ENCODE assay signal across 27 mouse cellular contexts in genomic region chr5:33605314-33605713, GRCm38 (mm10). TPM values are rescaled to one million over a fixed set of nuclear protein-coding genes. Genes with fewer than 3 reads are reported as not detected.
DNase-seq lines count a peak whose midpoint lies in the region; ATAC-seq and TF ChIP-seq lines count a peak whose summit lies in the region.
"Had no signal": no experiment of that assay in that cellular context is flagged by ENCODE, and none has a peak within 500 bp of the region (broad histone marks: within the 10 kb centered on the region; RNA-seq: fewer than 3 reads in every experiment).

No protein-coding gene starts in this region.

- no peak for TF ChIP-seq POLR2A in cerebellum, adult 2 months (IDR thresholded peaks at IDR 0.05; ENCODE audit: borderline replicate concordance, insufficient read depth, low read length)

- no peak for TF ChIP-seq CTCF in cerebellum, adult 2 months (IDR thresholded peaks at IDR 0.05; ENCODE audit: borderline replicate concordance, insufficient read depth, low read depth, low read length)

- no peak overlapping the region for H3K9ac ChIP-seq in kidney, embryonic 15.5 days
- H3K9ac ChIP-seq in midbrain, embryonic 13.5 days (replicated peaks) = no peak overlapping the region
- H3K9ac ChIP-seq: embryonic facial prominence, embryonic 15.5 days; forebrain, embryonic 12.5 days; forebrain, postnatal 0 days; hindbrain, embryonic 15.5 days; lung, embryonic 15.5 days; midbrain, embryonic 12.5 days; neural tube, embryonic 13.5 days; stomach, embryonic 15.5 days had no signal

- H3K4me2 ChIP-seq in kidney, embryonic 15.5 days = no peak overlapping the region
- no peak overlapping the region for H3K4me2 ChIP-seq in midbrain, embryonic 13.5 days (replicated peaks)
- H3K4me2 ChIP-seq: embryonic facial prominence, embryonic 15.5 days; forebrain, embryonic 12.5 days; heart, embryonic 11.5 days; hindbrain, embryonic 15.5 days; lung, embryonic 15.5 days; midbrain, embryonic 12.5 days; neural tube, embryonic 13.5 days; stomach, embryonic 15.5 days had no signal

- no peaks in the 10 kb centered on the region for H3K9me3 ChIP-seq in kidney, embryonic 15.5 days (replicated peaks)
- no peaks in the 10 kb centered on the region for H3K9me3 ChIP-seq in midbrain, embryonic 13.5 days
- H3K9me3 ChIP-seq: embryonic facial prominence, embryonic 10.5 days; embryonic facial prominence, embryonic 15.5 days; forebrain, embryonic 12.5 days; hindbrain, embryonic 10.5 days; hindbrain, embryonic 15.5 days; lung, embryonic 15.5 days; midbrain, embryonic 12.5 days; neural tube, embryonic 13.5 days; stomach, embryonic 15.5 days had no signal

- peaks cover 22% of the 10 kb centered on the region for H3K4me1 ChIP-seq in cerebellum, adult 2 months (ENCODE audit: control insufficient read depth, insufficient read depth, low read length)
- no peaks in the 10 kb centered on the region for H3K4me1 ChIP-seq in kidney, embryonic 15.5 days
- no peaks in the 10 kb centered on the region for H3K4me1 ChIP-seq in midbrain, embryonic 13.5 days (replicated peaks)
- H3K4me1 ChIP-seq: embryonic facial prominence, embryonic 10.5 days; embryonic facial prominence, embryonic 15.5 days; forebrain, embryonic 12.5 days; hindbrain, embryonic 15.5 days; lung, embryonic 15.5 days; midbrain, embryonic 12.5 days; neural tube, embryonic 13.5 days; stomach, embryonic 15.5 days had no signal

- H3K36me3 ChIP-seq in kidney, embryonic 15.5 days = peaks cover 75% of the 10 kb centered on the region
- H3K36me3 ChIP-seq in midbrain, embryonic 13.5 days = peaks cover 60% of the 10 kb centered on the region

- no peak overlapping the region for H3K4me3 ChIP-seq in cerebellum, adult 2 months (replicated peaks; ENCODE audit: insufficient read depth, low read depth, low read length)
- no peak overlapping the region for H3K4me3 ChIP-seq in kidney, embryonic 15.5 days (replicated peaks)
- no peak overlapping the region for H3K4me3 ChIP-seq in midbrain, embryonic 13.5 days (replicated peaks)
- H3K4me3 ChIP-seq: embryonic facial prominence, embryonic 10.5 days; embryonic facial prominence, embryonic 15.5 days; forebrain, embryonic 12.5 days; hindbrain, embryonic 10.5 days; hindbrain, embryonic 15.5 days; lung, embryonic 15.5 days; midbrain, embryonic 12.5 days; neural tube, embryonic 13.5 days; stomach, embryonic 15.5 days had no signal

- intact Hi-C loops in gastrocnemius, postnatal 14 days (cut with DNase I; ENCODE audit: low total_unique reads) = no loop called here

- no peaks in the 10 kb centered on the region for H3K27me3 ChIP-seq in cerebellum, adult 2 months (ENCODE audit: control insufficient read depth, insufficient read depth, low read length)
- no peaks in the 10 kb centered on the region for H3K27me3 ChIP-seq in kidney, embryonic 15.5 days
- H3K27me3 ChIP-seq in midbrain, embryonic 13.5 days = no peaks in the 10 kb centered on the region
- H3K27me3 ChIP-seq: embryonic facial prominence, embryonic 15.5 days; forebrain, embryonic 12.5 days; hindbrain, embryonic 15.5 days; lung, embryonic 15.5 days; midbrain, embryonic 12.5 days; neural tube, embryonic 13.5 days; stomach, embryonic 15.5 days had no signal

- 46% methylated on average over 5 of the region's 5 CpGs for WGBS in cerebellum, adult 2 months
- WGBS in kidney, embryonic 15.5 days = 73% methylated on average over 5 of the region's 5 CpGs
- 90% methylated on average over 5 of the region's 5 CpGs for WGBS in midbrain, embryonic 13.5 days

- no peak overlapping the region for H3K27ac ChIP-seq in cerebellum, adult 2 months (ENCODE audit: insufficient read depth, low read length)
- no peak overlapping the region for H3K27ac ChIP-seq in kidney, embryonic 15.5 days
- H3K27ac ChIP-seq in midbrain, embryonic 13.5 days = no peak overlapping the region
- H3K27ac ChIP-seq: embryonic facial prominence, embryonic 10.5 days; embryonic facial prominence, embryonic 15.5 days; forebrain, embryonic 12.5 days; hindbrain, embryonic 10.5 days; hindbrain, embryonic 15.5 days; lung, embryonic 15.5 days; midbrain, embryonic 12.5 days; neural tube, embryonic 13.5 days; stomach, embryonic 15.5 days had no signal

- ATAC-seq in kidney, embryonic 15.5 days (replicated peaks; ENCODE audit: low FRiP score) = no peak
- no peak for ATAC-seq in midbrain, embryonic 13.5 days
- ATAC-seq: forebrain, postnatal 0 days; inflammation-experienced regulatory T-cells, adult 6 months had no signal

- DNase-seq in cerebellum, adult 2 months = peak; percentile 34 to 36
- no peak for DNase-seq in cerebellum, adult 8-10 months
- peak; percentile 39 to 53 for DNase-seq in gastrocnemius, adult 8-10 months (ENCODE audit: low spot score in 2 of 2)
- DNase-seq in gastrocnemius, postnatal 14 days = no peak
- DNase-seq in kidney, adult 9 months = peak; percentile 11
- peak; percentile 34 for DNase-seq in brain, adult 2 months (ENCODE audit: low read depth, low spot score)
- DNase-seq: adrenal gland, postnatal 25 days; B cell, adult 2 months; forebrain, postnatal 0 days; heart, adult 11 months; heart, postnatal 10 days; kidney, adult 11 months; kidney, postnatal 10 days; liver had no signal

RNA-seq across cellular contexts. Expression of gene Fam53a, which starts 24.1 kb away (rescaled TPM):
- 18.0 and 18.5 TPM in 2 replicates for polyA plus RNA-seq in cerebellum, adult 2 months (2012; rRNA removed)
- total RNA-seq in gastrocnemius, adult 8-10 months (2022) = 10 to 100 TPM; 62.3 to 84.8 (median 69.4) TPM
- 10 to 100 TPM; 52.5 to 57.0 TPM for total RNA-seq in gastrocnemius, postnatal 14 days (2021)
- 54.5 and 60.4 TPM in 2 replicates for polyA plus RNA-seq in kidney, embryonic 15.5 days (2015; fragmentation: Nextera tagmentation; extraction: Ambion mirVana)
- 36.0 and 41.3 TPM in 2 replicates for polyA plus RNA-seq in midbrain, embryonic 13.5 days (2015; fragmentation: Nextera tagmentation; extraction: Ambion mirVana)

RNA-seq across cellular contexts. Expression of gene Gm9903, which starts 24.4 kb away (rescaled TPM):
- 0.93 and 1.1 TPM in 2 replicates for polyA plus RNA-seq in cerebellum, adult 2 months (2012; rRNA removed)
- under 1 TPM in 3 of 4 experiments, not detected in 1; 0.27 to 0.46 (median 0.46) TPM for total RNA-seq in gastrocnemius, adult 8-10 months (2022)
- 1 to 10 TPM in 1 of 2 experiments, under 1 TPM in 1; 0.62 to 1.0 TPM for total RNA-seq in gastrocnemius, postnatal 14 days (2021)
- polyA plus RNA-seq in kidney, embryonic 15.5 days (2015; fragmentation: Nextera tagmentation; extraction: Ambion mirVana) = 0.36 and 0.79 TPM in 2 replicates
- polyA plus RNA-seq in midbrain, embryonic 13.5 days (2015; fragmentation: Nextera tagmentation; extraction: Ambion mirVana) = 0.85 TPM in 2 replicates

RNA-seq across cellular contexts. Expression of gene Slbp, which starts 47.1 kb away (rescaled TPM):
- 39.4 and 41.8 TPM in 2 replicates for polyA plus RNA-seq in cerebellum, adult 2 months (2012; rRNA removed)
- total RNA-seq in gastrocnemius, adult 8-10 months (2022) = 1 to 10 TPM; 5.8 to 6.4 (median 6.0) TPM
- total RNA-seq in gastrocnemius, postnatal 14 days (2021) = 10 to 100 TPM; 11.8 to 13.0 TPM
- 238 and 247 TPM in 2 replicates for polyA plus RNA-seq in kidney, embryonic 15.5 days (2015; fragmentation: Nextera tagmentation; extraction: Ambion mirVana)
- 143 and 151 TPM in 2 replicates for polyA plus RNA-seq in midbrain, embryonic 13.5 days (2015; fragmentation: Nextera tagmentation; extraction: Ambion mirVana)

RNA-seq across cellular contexts. Expression of gene Tacc3, which starts 52.6 kb away (rescaled TPM):
- 9.2 and 9.8 TPM in 2 replicates for polyA plus RNA-seq in cerebellum, adult 2 months (2012; rRNA removed)
- total RNA-seq in gastrocnemius, adult 8-10 months (2022) = 1 to 10 TPM in 3 of 4 experiments, under 1 TPM in 1; 0.88 to 1.8 (median 1.2) TPM
- total RNA-seq in gastrocnemius, postnatal 14 days (2021) = 1 to 10 TPM; 6.4 to 6.8 TPM
- 192 and 195 TPM in 2 replicates for polyA plus RNA-seq in kidney, embryonic 15.5 days (2015; fragmentation: Nextera tagmentation; extraction: Ambion mirVana)
- polyA plus RNA-seq in midbrain, embryonic 13.5 days (2015; fragmentation: Nextera tagmentation; extraction: Ambion mirVana) = 84.6 and 88.0 TPM in 2 replicates

RNA-seq across cellular contexts. Expression of gene Tmem129, which starts 52.9 kb away (rescaled TPM):
- polyA plus RNA-seq in cerebellum, adult 2 months (2012; rRNA removed) = 50.1 and 50.2 TPM in 2 replicates
- 10 to 100 TPM in 2 of 4 experiments, 1 to 10 TPM in 2; 9.2 to 11.3 (median 10.1) TPM for total RNA-seq in gastrocnemius, adult 8-10 months (2022)
- total RNA-seq in gastrocnemius, postnatal 14 days (2021) = 10 to 100 TPM; 10.5 to 10.9 TPM
- 37.4 and 37.5 TPM in 2 replicates for polyA plus RNA-seq in kidney, embryonic 15.5 days (2015; fragmentation: Nextera tagmentation; extraction: Ambion mirVana)
- 31.8 and 33.2 TPM in 2 replicates for polyA plus RNA-seq in midbrain, embryonic 13.5 days (2015; fragmentation: Nextera tagmentation; extraction: Ambion mirVana)

Comparison
In these comparisons a context has a peak if more than half of its experiments do, and no peak if none do; other contexts are left out.
1. DNase-seq: peak in cerebellum, adult 2 months (2 of 2), gastrocnemius, adult 8-10 months (2 of 2), kidney, adult 9 months (single experiment) and brain, adult 2 months (single experiment); none in cerebellum, adult 8-10 months (single experiment) and gastrocnemius, postnatal 14 days (single experiment).